Mouse (Mus musculus): Measurements from ENCODE around the gene Irf8. TPM values are rescaled to one million over a fixed set of nuclear protein-coding genes. Genes with fewer than 3 reads are reported as not detected.
"Not testable (repeated sequence)": the region's sequence is repeated elsewhere in the genome, so short reads cannot be mapped to it uniquely, and the experiment has no call there.

Gene Irf8
- total RNA-seq, 2 experiments from 2014 or later = 4.9 to 5.8 TPM

- intact Hi-C loops (cut with DNase I) = no loop called here
These were observed 47.6 kb downstream of the Irf8 start for GRCm38 (mm10) chr8:120783781-120784180.

GRCm38 (mm10) chr8:120786753-120787152, 50.6 kb downstream of the Irf8 start:
- no peak for DNase-seq (ENCODE audit: low spot score in 2 of 2)
- intact Hi-C loops (cut with DNase I) = no loop called here

More at GRCm38 (mm10) chr8:120783781-120784180, 47.6 kb downstream of the Irf8 start:
- DNase-seq (ENCODE audit: low spot score in 2 of 2) = no peak

- intact Hi-C loops (cut with DNase I) = no loop called here
- no peak for DNase-seq (ENCODE audit: low spot score in 2 of 2)
These were observed 51.5 kb downstream of the Irf8 start for GRCm38 (mm10) chr8:120787631-120788030.

GRCm38 (mm10) chr8:120792710-120793109, 56.6 kb downstream of the Irf8 start:
- intact Hi-C loops (cut with DNase I) = no loop called here
- peak; percentile 6 to 9 for DNase-seq (ENCODE audit: low spot score in 2 of 2)

GRCm38 (mm10) chr8:120795944-120796635, 59.9 kb downstream of the Irf8 start:
- intact Hi-C loops (cut with DNase I) = loop anchor here (1.0 kb wide), 2 partner anchors 114 to 118 kb away; no protein-coding TSS in a partner anchor
- DNase-seq (ENCODE audit: low spot score in 2 of 2) = peak; percentile 76 to 80

- DNase-seq (ENCODE audit: low spot score in 2 of 2) = no peak
- intact Hi-C loops (cut with DNase I) = no loop called here
These were observed 61.0 kb downstream of the Irf8 start for GRCm38 (mm10) chr8:120797019-120797727.

GRCm38 (mm10) chr8:120800308-120800865, 64.2 kb downstream of the Irf8 start:
- DNase-seq (ENCODE audit: low spot score in 2 of 2) = peak; percentile 14 to 31
- intact Hi-C loops (cut with DNase I) = no loop called here

GRCm38 (mm10) chr8:120803661-120804375, 67.7 kb downstream of the Irf8 start:
- intact Hi-C loops (cut with DNase I) = loop anchor here (1.0 kb wide), 1 partner anchor 10 kb away; no protein-coding TSS in a partner anchor
- DNase-seq (ENCODE audit: low spot score in 2 of 2) = not testable (repeated sequence)

GRCm38 (mm10) chr8:120804741-120805140, 68.6 kb downstream of the Irf8 start:
- no peak for DNase-seq (ENCODE audit: low spot score in 2 of 2)
- intact Hi-C loops (cut with DNase I) = no loop called here

Other genes starting within 250 kb of the Irf8 start
- gene Gins2, start 147.1 kb upstream of the Irf8 start, total RNA-seq (2021) = 1 to 10 TPM; 1.6 to 1.8 TPM
- 1 to 10 TPM; 8.6 TPM for gene 1190005I06Rik, start 88.7 kb upstream of the Irf8 start, total RNA-seq (2021)
- gene Gm27021, start 68.3 kb upstream of the Irf8 start, total RNA-seq (2021) = under 1 TPM in 1 of 2 experiments, not detected in 1; 0.62 TPM
- 1,000 to 10,000 TPM; 1,169 to 1,197 TPM for gene Cox4i1, start 68.1 kb upstream of the Irf8 start, total RNA-seq (2021)
- 10 to 100 TPM; 65.2 to 67.0 TPM for gene Emc8, start 67.8 kb upstream of the Irf8 start, total RNA-seq (2021)